Mouse (Mus musculus) thymus, postnatal 25 days (tissue): ENCODE data around the gene Cacnb4.

Experiments
- DNase-seq: peaks from one replicate; pipeline ENCODE4 v3.0.0; 2022

Cacnb4 gene

GRCm38 (mm10) chr2:52516534-52516933 is 160.1 kb downstream of the Cacnb4 start:
- DNase-seq = no peak

GRCm38 (mm10) chr2:52512865-52513388 is 163.7 kb downstream of the Cacnb4 start:
- no peak for DNase-seq

- DNase-seq = no peak
Observed at GRCm38 (mm10) chr2:52512206-52512605, 164.4 kb downstream of the Cacnb4 start.

DNA sequence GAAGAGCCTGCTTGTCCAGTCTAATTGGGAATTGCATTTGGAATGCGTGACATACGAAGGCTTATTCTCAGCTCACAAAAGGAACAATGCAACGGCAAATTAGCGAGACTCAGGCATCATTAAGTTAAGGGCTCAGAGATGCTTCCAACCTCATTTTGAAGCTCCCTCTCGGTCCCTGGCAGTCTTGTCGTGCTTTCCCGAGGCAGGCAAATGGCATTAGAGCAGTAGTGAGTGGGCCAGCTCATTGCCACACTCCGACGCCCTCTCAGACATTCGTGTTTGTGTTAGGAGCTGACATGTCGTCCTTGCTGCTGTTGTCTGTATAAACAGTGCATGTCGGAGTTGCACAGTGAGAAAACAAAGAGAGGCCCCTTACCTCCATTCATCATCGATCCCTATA is 164.8 kb downstream of the Cacnb4 start:
- no peak for DNase-seq

GRCm38 (mm10) chr2:52509779-52510500 is 166.7 kb downstream of the Cacnb4 start:
- no peak for DNase-seq

DNA sequence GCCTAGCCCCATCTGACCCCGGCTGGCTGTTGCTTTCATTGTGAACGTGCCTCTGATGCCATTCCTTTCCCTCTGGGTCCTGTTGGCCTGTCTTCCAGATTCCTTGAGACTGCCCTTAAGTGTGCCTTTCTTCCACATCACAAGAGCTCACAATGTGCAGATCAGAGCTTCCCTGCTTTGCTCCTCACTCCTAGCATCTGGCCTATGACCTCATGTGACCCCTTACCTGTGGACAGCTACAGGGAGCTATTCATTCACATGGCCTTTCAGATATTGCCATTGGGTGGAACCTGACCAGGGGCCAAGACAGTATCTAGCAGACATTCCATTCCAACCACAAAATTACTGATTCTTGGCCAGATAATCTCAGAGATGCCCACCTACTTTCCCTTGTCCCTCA is 171.5 kb downstream of the Cacnb4 start:
- no peak for DNase-seq

DNA sequence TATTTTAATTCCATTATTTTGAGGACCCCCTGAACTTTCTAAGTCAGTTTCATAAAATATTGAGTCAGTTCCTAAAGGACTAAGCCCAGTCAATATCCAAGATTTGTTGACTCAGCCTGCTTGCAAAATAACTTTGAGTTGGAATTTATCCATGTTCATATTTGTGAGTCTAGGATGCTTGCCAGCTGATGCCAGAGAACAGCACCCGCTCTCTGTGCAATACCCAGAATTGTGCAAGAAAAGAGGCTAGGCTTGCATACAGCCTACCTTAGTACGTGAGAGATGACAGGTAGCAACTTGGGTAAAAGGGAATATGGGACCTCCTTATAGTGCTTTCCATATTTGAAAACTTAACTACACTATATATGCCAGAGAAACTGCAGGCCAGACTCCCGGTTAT is 171.9 kb downstream of the Cacnb4 start:
- DNase-seq = no peak

- DNase-seq = no peak
Observed at GRCm38 (mm10) chr2:52499849-52500262, 176.8 kb downstream of the Cacnb4 start.

DNA sequence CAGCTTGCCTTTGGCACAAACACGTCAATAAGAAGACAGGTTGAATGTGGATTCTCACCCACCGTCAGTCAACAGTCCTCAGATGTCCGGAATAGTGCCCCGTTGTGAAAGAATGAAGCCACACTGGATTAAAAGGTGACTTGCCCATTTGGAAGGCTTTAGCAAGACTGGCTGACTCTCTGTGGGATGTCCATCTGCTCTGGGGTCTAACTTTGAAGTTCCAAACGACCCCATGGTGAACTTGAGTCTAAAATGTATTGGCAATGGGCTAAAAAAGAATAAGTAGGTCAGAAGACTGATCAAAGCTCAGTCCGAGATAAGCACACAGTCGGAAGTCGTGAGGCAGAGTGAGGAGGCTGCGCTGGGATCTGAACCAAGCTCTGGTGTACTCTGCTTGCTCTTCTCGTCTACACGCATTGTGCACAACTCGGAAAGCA is 177.5 kb downstream of the Cacnb4 start:
- DNase-seq = no peak

GRCm38 (mm10) chr2:52495097-52495694 is 181.4 kb downstream of the Cacnb4 start:
- no peak for DNase-seq

GRCm38 (mm10) chr2:52494274-52494673 is 182.4 kb downstream of the Cacnb4 start:
- no peak for DNase-seq

- DNase-seq = no peak
Observed at GRCm38 (mm10) chr2:52492867-52493266, 183.8 kb downstream of the Cacnb4 start.

DNA sequence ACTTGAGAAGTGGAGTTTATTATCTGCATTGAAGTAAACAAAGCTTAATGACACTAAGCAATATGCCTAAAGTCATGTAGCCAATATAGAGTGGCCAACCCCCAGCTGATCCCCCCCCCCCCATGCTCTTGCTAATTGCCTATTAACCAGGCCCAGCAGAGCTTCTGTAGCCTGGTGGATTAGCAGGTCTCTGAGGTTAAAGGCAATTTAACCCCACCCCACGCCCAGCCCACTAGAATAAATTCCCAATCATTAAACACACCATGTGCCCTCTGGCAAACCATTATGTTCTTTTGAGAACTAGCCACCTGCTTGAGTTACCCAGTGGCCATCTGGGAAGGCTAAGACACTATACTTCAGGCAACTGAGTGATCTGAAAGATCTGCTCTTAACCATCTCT is 186.8 kb downstream of the Cacnb4 start:
- DNase-seq = no peak

DNA sequence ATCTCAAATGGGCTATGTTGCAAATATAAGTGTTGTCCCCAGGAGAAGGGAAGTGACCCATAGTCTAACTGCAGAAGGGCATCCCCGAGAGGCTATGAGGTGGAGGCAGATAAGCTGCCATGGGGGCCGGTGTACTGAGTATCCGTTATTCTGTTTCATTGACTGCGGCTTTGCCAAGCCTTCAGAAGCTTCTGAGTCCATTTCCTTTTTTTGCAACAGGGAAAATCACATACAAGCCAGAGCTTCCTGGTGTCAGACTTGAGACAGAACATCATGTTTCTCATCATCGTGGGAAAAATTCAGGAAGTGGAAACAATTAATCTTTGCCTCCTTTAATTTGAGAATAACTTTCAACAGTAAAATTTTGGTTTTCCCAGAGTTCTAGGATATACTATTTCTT is 193.1 kb downstream of the Cacnb4 start:
- DNase-seq = no peak

GRCm38 (mm10) chr2:52480476-52480875 is 196.2 kb downstream of the Cacnb4 start:
- DNase-seq = no peak

DNA sequence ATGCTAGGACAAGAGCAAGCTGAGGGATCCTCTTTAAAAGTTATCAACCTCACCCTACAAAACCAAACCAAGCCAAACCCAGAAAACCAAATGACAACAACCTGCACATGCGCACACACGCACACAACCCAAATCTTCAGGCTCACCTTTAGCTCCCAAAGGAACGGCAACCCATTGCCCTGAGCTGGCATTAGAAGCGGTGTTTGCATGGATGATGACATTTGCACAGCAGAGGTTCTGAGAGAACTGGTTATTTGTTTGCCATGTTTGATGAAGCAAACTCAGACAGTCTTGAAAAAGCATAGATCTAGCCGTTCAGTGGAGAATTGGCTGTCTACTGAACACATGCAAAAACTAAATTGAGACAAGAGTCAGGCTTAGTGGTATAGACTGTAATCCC is 198.1 kb downstream of the Cacnb4 start:
- no peak for DNase-seq

DNA sequence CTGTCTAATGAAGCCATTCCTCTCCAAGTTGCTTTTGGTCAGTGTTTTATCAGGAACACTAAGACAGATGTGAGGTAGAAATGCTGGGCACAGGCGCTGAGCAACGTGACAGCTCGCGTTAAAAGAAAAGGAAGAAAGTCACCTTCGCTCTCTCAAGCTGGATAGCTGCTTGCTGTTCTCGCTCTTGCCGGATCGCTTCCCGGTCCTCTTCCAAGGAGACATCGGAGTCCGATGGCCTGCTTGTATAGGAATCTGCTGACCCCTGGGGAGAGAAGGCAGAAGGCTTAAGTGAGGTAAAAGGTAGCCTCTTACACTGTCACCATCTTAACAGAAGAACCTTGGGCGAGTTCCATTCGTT is 199.1 kb downstream of the Cacnb4 start:
- no peak for DNase-seq

DNA sequence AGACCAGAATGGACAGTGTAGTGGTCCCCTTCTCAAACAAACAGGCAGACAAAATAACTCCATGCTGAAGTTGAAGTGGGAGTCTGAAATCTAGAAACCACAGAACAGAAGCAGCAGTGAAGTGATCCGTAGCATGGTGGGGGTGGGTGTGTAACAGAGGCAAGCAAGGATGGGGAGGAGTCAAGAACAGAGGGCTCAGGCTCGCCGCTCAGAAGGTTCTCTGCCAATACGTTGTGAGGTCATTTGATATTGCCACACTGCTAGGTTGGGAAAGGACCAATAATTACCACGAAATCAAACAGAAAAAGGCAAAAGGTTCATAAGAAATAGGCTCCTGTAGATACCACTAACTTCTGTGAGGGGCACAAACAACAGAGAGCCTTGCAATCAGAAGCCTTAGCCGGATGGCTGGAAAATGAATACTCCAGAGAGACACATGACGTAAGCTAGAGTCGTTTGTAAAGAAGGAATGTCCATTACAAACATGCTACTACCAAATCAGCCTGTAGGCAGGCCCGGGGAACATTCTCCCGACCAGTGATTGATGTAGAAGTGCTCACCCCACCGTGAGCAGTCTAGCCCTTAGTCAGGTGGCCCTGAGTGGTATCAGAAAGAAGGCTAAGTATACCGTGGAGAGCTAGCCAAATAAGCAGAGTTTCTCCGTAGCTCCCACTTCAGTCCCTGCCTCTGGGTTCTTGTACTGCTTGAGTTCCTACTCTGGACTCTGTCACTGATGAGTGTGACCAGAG is 199.7 kb downstream of the Cacnb4 start:
- no peak for DNase-seq

GRCm38 (mm10) chr2:52475854-52476253 is 200.8 kb downstream of the Cacnb4 start:
- no peak for DNase-seq

GRCm38 (mm10) chr2:52474570-52474969 is 202.1 kb downstream of the Cacnb4 start:
- no peak for DNase-seq

DNA sequence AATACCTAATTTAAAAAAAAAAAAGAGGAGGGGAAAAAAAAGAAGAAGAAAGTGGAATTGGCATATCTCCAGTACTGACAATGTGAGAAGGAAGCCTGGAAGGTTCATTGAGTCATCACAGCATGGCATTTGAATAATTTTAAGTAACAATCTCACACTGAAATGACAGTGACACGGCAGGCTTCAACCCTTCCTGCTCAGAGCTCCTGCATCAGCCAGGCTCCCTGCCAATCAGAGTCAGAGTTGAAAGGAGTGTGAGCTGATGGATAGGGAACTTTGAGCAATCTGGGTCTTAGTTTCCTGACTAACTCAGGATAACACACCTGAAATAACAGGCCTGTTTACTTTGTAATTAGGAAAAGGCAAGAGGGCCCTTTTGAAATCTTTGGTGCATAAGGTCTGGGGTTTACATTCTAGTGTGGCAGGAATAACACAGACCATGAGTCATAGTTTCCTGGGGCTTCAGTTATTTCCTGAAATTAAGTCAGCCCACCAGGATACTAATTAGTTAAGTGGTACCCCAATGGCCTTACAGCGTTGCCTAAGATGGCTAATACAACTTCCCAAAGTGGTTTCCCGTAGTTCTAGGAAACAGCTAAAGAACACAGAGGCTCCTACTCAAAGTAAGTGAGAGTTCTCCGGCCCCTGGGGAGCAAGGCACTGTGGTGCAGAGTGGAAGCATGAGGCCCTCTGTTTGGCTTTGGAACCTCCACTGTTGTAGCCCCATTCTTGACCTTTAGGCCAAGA is 204.9 kb downstream of the Cacnb4 start:
- DNase-seq = no peak

DNA sequence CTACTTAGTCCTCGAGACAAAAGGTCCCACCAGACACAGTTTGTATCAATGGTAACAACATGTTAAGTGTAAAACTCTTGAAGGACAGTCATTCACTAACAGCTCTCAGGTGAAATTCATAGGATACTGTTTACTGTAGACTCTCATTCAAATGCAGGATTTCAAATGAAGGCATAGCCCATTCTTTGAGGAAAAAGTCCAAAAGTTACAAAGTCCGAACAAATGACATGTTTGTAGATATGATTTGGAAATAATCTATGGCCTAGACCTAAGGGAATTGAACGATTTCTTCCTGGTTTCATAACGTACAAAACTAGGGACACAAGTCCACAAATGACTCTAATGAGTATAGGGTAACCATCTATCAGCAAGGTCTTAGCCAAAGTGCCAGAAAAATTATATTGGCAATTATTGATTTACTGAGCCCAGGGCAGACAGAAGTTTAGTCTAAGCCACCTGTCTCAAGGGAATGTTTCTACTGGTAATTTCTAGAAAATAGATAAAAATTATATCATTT is 206.5 kb downstream of the Cacnb4 start:
- no peak for DNase-seq

DNA sequence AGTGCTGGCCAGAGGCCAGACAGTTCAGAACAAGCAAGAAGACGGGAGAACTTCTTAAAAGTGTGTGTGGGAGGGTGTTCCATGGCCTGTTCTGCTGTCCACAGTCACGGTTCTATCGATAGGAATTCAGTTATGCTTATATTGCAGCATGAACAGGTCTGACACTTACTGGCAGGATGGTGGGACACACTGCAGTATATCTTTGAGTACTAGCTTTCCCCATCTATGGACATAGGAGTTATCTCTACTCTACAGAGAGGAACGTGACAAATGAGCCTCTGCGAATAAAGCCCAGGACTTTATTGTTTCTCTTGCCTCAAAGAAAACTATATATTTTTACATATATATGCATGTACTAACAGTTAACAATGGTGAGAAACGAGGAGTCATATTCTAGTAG is 209.0 kb downstream of the Cacnb4 start:
- no peak for DNase-seq
